Mouse (Mus musculus) brown adipose tissue, adult 24 weeks (tissue): ENCODE results near the gene Gtf3c5. TPM values are rescaled to one million over a fixed set of nuclear protein-coding genes. Genes with fewer than 3 reads are reported as not detected.
A peak's percentile ranks its signal among the peaks of the same experiment; 100 is the strongest.

Experiments used
- H3K27ac ChIP-seq: fragments of 200-500 bp; replicated peaks from 2 replicates; pipeline ENCODE4 v1.5.1; 2012; ENCODE audit warnings: low read depth, mild to moderate bottlenecking, low read length
- H3K4me1 ChIP-seq: fragments of 200-500 bp; 2 replicates; pipeline ENCODE4 v1.6.1; 2012; ENCODE audit warnings: low read length, mixed read lengths; ENCODE audit not compliant: control insufficient read depth, insufficient read depth, insufficient read length
- H3K4me3 ChIP-seq: fragments of 200-500 bp; 2 replicates; pipeline ENCODE4 v1.5.1; 2012; ENCODE audit warnings: low read depth, mild to moderate bottlenecking, low read length, moderate library complexity; ENCODE audit not compliant: insufficient read depth
- polyA plus RNA-seq: library from polyadenylated mRNA; stranded (reverse); fragments of >200 nt; gene quantifications from 2 replicates; pipeline ENCODE4 v1.2.4, GENCODE M21; 2012; ENCODE audit not compliant: missing spikeins, insufficient read depth, insufficient read length

Gtf3c5 gene
- polyA plus RNA-seq, 1 experiment, result 6.9 TPM

DNA sequence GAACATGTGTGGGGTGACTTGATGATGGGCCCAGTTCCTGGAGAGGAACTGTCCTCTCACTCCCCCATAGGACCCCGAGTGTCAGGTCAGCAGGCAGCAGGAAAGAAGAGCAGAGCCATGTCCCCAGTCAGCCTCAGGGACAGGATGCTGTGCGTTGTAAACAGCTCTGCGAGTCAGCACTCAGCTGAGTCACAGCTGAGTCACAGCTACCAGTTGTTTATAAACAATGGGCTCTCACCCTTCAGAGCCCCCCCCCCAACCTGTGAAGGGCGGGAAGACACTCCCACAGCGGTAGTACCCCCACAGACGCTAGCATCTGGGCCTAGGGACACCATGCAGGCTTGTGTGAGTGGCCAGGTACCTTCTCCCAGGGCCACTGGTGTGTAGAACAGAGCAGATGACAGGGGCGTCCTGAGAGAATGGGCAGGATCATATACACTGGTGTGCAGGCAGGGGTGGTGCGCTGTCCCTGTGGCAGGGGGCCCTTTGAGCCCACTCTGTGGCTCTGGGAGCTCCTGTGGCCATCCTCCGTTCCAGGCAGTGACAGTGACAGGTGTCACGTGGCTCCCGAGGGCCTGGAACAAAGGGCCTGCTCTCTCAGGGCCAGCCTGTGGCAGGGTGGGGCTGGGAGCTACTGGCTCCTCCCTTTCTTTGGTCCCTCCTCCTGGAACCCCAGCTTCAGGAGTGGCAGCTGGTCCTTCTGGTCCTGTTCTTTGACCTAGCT, 58.2 kb downstream of the Gtf3c5 start:
- Histone ChIP-seq H3K4me1 (peaks cover 50% of the 10 kb centered on the region), H3K27ac (peak overlapping the region; percentile 90), H3K4me3 (no peak overlapping the region)

DNA sequence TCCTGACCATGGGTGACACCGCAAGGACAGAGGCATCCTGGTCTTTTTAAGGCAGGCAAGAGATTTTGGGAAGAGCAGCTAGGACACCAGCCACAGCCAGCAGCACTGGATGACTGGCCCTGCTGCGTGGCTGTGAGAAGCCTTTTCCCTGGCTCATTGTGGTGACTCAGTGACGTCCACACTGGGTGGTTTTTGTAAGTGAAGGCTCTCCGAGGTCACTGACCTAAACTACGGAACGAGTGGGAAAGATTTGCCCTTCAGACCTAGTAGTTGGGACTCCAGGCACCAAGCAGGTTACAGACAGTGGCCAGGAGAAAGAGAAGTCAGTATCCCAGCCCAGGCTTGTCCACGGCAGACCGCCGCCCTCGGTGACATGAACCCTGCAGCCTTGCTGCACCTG, 59.1 kb downstream of the Gtf3c5 start:
- Histone ChIP-seq H3K4me3 (no peak overlapping the region), H3K27ac (peak overlapping the region; percentile 90), H3K4me1 (peaks cover 42% of the 10 kb centered on the region)

DNA sequence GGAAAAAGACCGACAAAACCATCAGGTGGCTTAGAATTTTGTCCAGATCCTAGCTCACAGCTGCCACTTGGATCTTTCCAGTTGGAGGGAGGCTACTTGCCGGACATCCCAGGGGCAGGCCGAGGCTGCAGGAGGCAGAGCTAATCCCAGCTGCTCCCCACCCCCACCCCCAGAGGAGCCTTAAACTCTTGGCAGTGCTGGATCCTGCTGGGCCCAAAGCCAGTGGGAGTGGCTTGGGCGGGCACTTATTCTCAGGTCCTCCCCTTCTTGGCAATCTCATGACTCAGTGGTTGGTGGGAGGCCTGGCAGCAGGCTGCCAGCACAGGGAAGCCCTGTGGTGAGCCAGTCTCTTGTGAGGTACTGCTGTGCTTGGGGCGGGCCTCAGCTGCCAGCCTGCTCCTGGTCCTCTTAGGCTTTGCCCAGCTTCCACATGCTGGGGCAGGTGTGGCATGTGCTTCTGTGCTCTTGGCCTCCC, 59.9 kb downstream of the Gtf3c5 start:
- Histone ChIP-seq H3K4me1 (peaks cover 39% of the 10 kb centered on the region), H3K27ac (peak overlapping the region; percentile 22; the same call in 1 of the 2 replicates), H3K4me3 (no peak overlapping the region)

DNA sequence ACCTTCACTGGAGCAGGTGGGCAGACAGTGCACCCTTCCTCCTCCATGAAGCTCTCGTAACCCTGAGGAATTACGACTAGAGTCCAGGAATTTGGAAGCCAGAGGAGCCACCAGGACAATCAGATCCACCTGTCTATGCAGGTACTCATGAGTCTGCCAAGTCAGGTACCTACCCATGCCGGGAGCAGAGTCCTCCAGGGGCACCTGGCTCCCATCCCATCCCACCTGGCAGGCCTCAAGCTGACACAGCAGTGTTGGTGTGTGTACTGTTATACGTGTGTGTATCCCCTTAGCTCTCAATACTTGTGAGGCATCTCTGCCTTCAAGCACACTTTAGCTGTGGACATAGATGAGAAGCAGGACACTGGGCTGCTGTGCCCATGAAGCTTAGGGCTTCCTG, 61.4 kb downstream of the Gtf3c5 start:
- H3K27ac ChIP-seq, result no peak overlapping the region
- peaks cover 41% of the 10 kb centered on the region for H3K4me1 ChIP-seq
- no peak overlapping the region for H3K4me3 ChIP-seq

DNA sequence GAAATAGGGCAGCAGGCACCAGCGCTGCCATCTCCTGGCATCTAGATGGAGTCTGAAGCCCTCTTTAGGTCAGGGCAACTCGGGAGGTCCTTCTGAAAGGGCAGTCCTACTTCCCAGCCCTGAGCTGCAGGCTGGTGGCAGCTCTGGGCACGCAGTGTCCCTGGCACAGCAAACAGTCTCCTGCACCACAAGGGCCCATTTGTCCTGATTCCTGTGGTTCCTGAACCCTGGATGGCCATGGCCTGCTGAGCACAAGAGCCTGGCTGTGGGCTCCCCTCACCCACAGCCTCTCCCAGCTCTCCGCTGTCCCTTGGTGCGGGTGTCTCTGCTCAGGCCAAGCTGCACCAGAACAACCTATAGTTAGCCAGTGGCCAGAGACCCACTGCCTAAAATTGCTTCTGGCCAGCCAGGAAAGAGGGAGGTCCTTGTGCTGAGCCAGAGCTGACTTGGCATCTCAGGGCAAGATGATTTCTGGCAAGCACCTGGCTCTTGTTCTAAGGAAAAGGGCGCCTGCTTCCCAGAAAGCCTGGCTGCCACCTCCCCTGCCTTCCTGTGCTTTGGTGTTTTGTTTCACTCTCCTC, 61.9 kb downstream of the Gtf3c5 start:
- Histone ChIP-seq H3K4me3 (no peak overlapping the region), H3K27ac (no peak overlapping the region), H3K4me1 (peaks cover 40% of the 10 kb centered on the region)

DNA sequence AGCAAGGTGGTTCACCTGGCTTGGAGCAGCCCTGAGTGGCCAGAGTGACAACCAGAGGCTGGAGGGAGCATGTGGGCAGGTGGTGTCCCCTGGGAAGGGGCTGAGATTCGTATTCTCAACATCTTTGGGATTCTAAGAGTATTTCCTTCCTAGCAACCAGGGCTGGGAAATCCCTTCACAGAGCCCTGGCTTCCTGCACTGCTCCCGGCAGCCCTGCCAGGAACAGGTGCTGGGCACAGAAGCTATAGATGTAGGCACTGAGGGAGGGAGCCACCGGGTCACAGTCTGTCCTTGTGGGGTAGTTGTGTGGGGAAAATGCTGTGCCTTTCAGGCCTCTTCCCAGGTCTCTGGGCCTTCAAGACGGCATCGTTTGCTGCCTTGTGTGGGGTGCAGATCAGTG, 63.0 kb downstream of the Gtf3c5 start:
- Histone ChIP-seq H3K4me1 (peaks cover 30% of the 10 kb centered on the region), H3K4me3 (no peak overlapping the region), H3K27ac (no peak overlapping the region)

DNA sequence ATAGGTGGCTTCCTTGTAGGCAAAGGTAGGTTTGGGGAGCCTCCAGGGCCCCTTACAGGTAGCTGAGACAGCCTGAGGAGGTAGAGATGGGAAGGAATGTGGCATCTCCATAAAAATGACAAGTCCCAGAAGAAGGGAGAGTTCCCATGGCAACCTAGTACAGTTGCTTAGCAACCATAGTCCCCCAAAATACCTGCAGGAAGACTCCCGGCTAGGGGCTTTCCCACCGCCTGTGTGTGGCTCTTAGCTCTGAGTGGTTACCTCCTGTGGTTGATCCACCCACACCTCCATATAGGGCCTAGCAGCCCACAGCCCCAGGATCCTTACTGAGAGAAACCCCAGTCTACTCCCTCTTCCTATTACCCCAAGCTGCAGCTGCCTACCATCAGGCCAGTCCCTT, 65.3 kb downstream of the Gtf3c5 start:
- Histone ChIP-seq H3K4me1 (peaks cover 17% of the 10 kb centered on the region), H3K27ac (no peak overlapping the region), H3K4me3 (no peak overlapping the region)

DNA sequence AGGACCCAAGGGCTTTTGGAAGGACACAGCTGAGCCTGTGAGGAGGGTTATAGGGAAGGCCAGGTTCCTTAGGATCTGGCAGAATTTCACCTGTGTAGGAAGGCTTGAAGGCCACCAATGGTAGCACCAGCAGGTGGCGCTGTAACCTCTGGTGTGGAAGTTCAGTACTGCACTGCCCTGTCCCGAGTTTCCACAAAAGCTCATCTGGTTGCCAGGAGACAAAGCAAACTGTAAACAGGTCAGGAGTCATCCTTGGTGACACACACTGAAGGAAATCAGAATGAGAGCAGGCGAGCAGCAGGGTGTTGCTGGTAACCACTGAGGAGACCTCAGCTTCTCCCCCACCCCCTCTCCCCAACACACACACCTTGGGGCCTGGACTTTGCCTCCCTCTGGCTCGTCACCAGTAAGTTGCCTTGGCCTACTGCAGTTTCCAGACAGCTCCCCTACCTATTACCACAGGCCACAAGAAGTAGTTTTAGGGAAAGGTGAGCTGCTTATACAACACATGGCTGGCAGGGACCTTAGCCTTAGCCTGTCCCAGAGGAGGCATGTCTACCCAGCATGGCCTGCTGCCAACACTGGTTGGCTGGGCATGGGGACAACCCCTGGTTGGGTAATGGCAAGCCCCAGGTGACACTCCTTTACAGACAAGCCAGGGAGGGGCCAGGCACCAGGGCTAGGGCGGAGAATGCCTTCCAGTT, 66.2 kb downstream of the Gtf3c5 start:
- Histone ChIP-seq H3K4me1 (peaks cover 15% of the 10 kb centered on the region), H3K27ac (no peak overlapping the region), H3K4me3 (no peak overlapping the region)

Other genes with a start within 250 kb of the Gtf3c5 start
- gene Ppp1r26, start 137.0 kb downstream of the Gtf3c5 start, polyA plus RNA-seq, result not detected in 2 replicates
- gene 1700007K13Rik, start 117.4 kb downstream of the Gtf3c5 start, polyA plus RNA-seq, result 1.9 TPM in 1 of 2 replicates, not detected in the other
- 71.5 and 85.2 TPM in 2 replicates for gene Mrps2, start 115.7 kb downstream of the Gtf3c5 start, polyA plus RNA-seq
- not detected in 2 replicates for gene Gbgt1, start 86.9 kb downstream of the Gtf3c5 start, polyA plus RNA-seq
- gene Gm10134, start 77.7 kb downstream of the Gtf3c5 start, polyA plus RNA-seq, result not detected in 2 replicates
- gene Ralgds, start 70.6 kb downstream of the Gtf3c5 start, polyA plus RNA-seq, result 5.7 and 6.1 TPM in 2 replicates
- gene Cel, start 20.3 kb downstream of the Gtf3c5 start, polyA plus RNA-seq, result not detected in 2 replicates
- not detected in 2 replicates for gene Gfi1b, start 38.2 kb upstream of the Gtf3c5 start, polyA plus RNA-seq
- 5.0 TPM in 2 replicates for gene Tsc1, start 57.5 kb upstream of the Gtf3c5 start, polyA plus RNA-seq
- not detected in 2 replicates for gene Spaca9, start 116.0 kb upstream of the Gtf3c5 start, polyA plus RNA-seq
- gene Ak8, start 116.4 kb upstream of the Gtf3c5 start, polyA plus RNA-seq, result not detected in 2 replicates